Mouse (Mus musculus): ENCODE results near the gene Slc25a33. TPM values are rescaled to one million over a fixed set of nuclear protein-coding genes. Genes with fewer than 3 reads are reported as not detected.

Slc25a33 gene
- total RNA-seq, 1 experiment from 2014 or later = 6.7 TPM

GRCm38 (mm10) chr4:149733748-149734147 lies 40.3 kb downstream of the Slc25a33 start:
- ATAC-seq (replicated peaks; ENCODE audit: low read depth, poor library complexity, severe bottlenecking) = no peak

GRCm38 (mm10) chr4:149732800-149733199 lies 41.3 kb downstream of the Slc25a33 start:
- peak; percentile 37; the same call in 1 of the 2 replicates for ATAC-seq (replicated peaks; ENCODE audit: low read depth, poor library complexity, severe bottlenecking)

GRCm38 (mm10) chr4:149732313-149732712 lies 41.8 kb downstream of the Slc25a33 start:
- ATAC-seq (replicated peaks; ENCODE audit: low read depth, poor library complexity, severe bottlenecking) = no peak

- ATAC-seq (replicated peaks; ENCODE audit: low read depth, poor library complexity, severe bottlenecking) = no peak
Observed at GRCm38 (mm10) chr4:149730827-149731226, 43.2 kb downstream of the Slc25a33 start.

GRCm38 (mm10) chr4:149728810-149729209 lies 45.3 kb downstream of the Slc25a33 start:
- ATAC-seq (replicated peaks; ENCODE audit: low read depth, poor library complexity, severe bottlenecking) = no peak

GRCm38 (mm10) chr4:149727636-149728035 lies 46.4 kb downstream of the Slc25a33 start:
- no peak for ATAC-seq (replicated peaks; ENCODE audit: low read depth, poor library complexity, severe bottlenecking)

- peak; percentile 70 for ATAC-seq (replicated peaks; ENCODE audit: low read depth, poor library complexity, severe bottlenecking)
Observed at GRCm38 (mm10) chr4:149725661-149726350, 48.3 kb downstream of the Slc25a33 start.

- ATAC-seq (replicated peaks; ENCODE audit: low read depth, poor library complexity, severe bottlenecking) = no peak
Observed at GRCm38 (mm10) chr4:149724916-149725470, 49.1 kb downstream of the Slc25a33 start.

GRCm38 (mm10) chr4:149723855-149724731 lies 50.0 kb downstream of the Slc25a33 start:
- no peak; the same call in 1 of the 2 replicates for ATAC-seq (replicated peaks; ENCODE audit: low read depth, poor library complexity, severe bottlenecking)

- no peak for ATAC-seq (replicated peaks; ENCODE audit: low read depth, poor library complexity, severe bottlenecking)
Observed at GRCm38 (mm10) chr4:149723021-149723390, 51.1 kb downstream of the Slc25a33 start.

- ATAC-seq (replicated peaks; ENCODE audit: low read depth, poor library complexity, severe bottlenecking) = no peak
Observed at GRCm38 (mm10) chr4:149722104-149723020, 51.7 kb downstream of the Slc25a33 start.

GRCm38 (mm10) chr4:149721163-149721562 lies 52.9 kb downstream of the Slc25a33 start:
- ATAC-seq (replicated peaks; ENCODE audit: low read depth, poor library complexity, severe bottlenecking) = no peak

GRCm38 (mm10) chr4:149719686-149720085 lies 54.4 kb downstream of the Slc25a33 start:
- ATAC-seq (replicated peaks; ENCODE audit: low read depth, poor library complexity, severe bottlenecking) = peak; percentile 59

- ATAC-seq (replicated peaks; ENCODE audit: low read depth, poor library complexity, severe bottlenecking) = no peak
Observed at GRCm38 (mm10) chr4:149714542-149714941, 59.5 kb downstream of the Slc25a33 start.

- peak; percentile 60 for ATAC-seq (replicated peaks; ENCODE audit: low read depth, poor library complexity, severe bottlenecking)
Observed at GRCm38 (mm10) chr4:149711955-149712354, 62.1 kb downstream of the Slc25a33 start.

GRCm38 (mm10) chr4:149711485-149711884 lies 62.6 kb downstream of the Slc25a33 start:
- ATAC-seq (replicated peaks; ENCODE audit: low read depth, poor library complexity, severe bottlenecking) = no peak

GRCm38 (mm10) chr4:149710510-149710909 lies 63.6 kb downstream of the Slc25a33 start:
- peak; percentile 99 for ATAC-seq (replicated peaks; ENCODE audit: low read depth, poor library complexity, severe bottlenecking)

GRCm38 (mm10) chr4:149705941-149706340 lies 68.1 kb downstream of the Slc25a33 start:
- 0 out of 2 replicates have a peak, but pooled peaks have one; percentile 22 for ATAC-seq (replicated peaks; ENCODE audit: low read depth, poor library complexity, severe bottlenecking)

- no peak for ATAC-seq (replicated peaks; ENCODE audit: low read depth, poor library complexity, severe bottlenecking)
Observed at GRCm38 (mm10) chr4:149705298-149705697, 68.8 kb downstream of the Slc25a33 start.

All from common myeloid progenitor, adult 5-6 weeks (primary cell).